Mouse (Mus musculus) spleen, embryonic (tissue): ENCODE data around the gene Teddm2.

Experiments
- CTCF ChIA-PET: fragments of 350-600 bp; sonication (Branson Sonifier 250); formaldehyde crosslinking; loops from one replicate; lab custom pipeline; 2022; lab: Charles Lee

Gene Teddm2

GRCm38 (mm10) chr1:153899731-153900380 lies at the start of gene Teddm2, which contains the start of gene Glul:
TSS of gene Teddm2 (minus strand) at chr1:153900228.
TSS of gene Glul (plus strand) at chr1:153899944.
- CTCF ChIA-PET, result interaction anchor here (0.6 kb wide), 1 partner anchor 218 kb away, joined by 3 read pairs; no protein-coding TSS in a partner anchor

- CTCF ChIA-PET, result no interaction called here
Observed at GRCm38 (mm10) chr1:153947837-153948236, 47.8 kb upstream of the Teddm2 start.

- CTCF ChIA-PET, result no interaction called here
Observed at GRCm38 (mm10) chr1:153946971-153947370, 46.9 kb upstream of the Teddm2 start.

- CTCF ChIA-PET, result no interaction called here
Observed at GRCm38 (mm10) chr1:153945181-153945580, 45.2 kb upstream of the Teddm2 start.

- CTCF ChIA-PET, result no interaction called here
Observed at GRCm38 (mm10) chr1:153940986-153941385, 41.0 kb upstream of the Teddm2 start.

GRCm38 (mm10) chr1:153937025-153937424 lies 37.0 kb upstream of the Teddm2 start:
- CTCF ChIA-PET, result interaction anchor here (0.6 kb wide), 1 partner anchor 51 kb away, joined by 3 read pairs; no protein-coding TSS in a partner anchor

GRCm38 (mm10) chr1:153935844-153936380 lies 35.9 kb upstream of the Teddm2 start:
- CTCF ChIA-PET, result interaction anchor here (0.6 kb wide), 1 partner anchor 76 kb away, joined by 3 read pairs; no protein-coding TSS in a partner anchor

- CTCF ChIA-PET, result no interaction called here
Observed at GRCm38 (mm10) chr1:153933772-153934171, 33.7 kb upstream of the Teddm2 start.

- CTCF ChIA-PET, result no interaction called here
Observed at GRCm38 (mm10) chr1:153930431-153930830, 30.4 kb upstream of the Teddm2 start.

GRCm38 (mm10) chr1:153924395-153925385 lies 24.7 kb upstream of the Teddm2 start:
- CTCF ChIA-PET, result no interaction called here

- CTCF ChIA-PET, result no interaction called here
Observed at GRCm38 (mm10) chr1:153922571-153923021, 22.6 kb upstream of the Teddm2 start.

- CTCF ChIA-PET, result no interaction called here
Observed at GRCm38 (mm10) chr1:153921642-153922041, 21.6 kb upstream of the Teddm2 start.

- CTCF ChIA-PET, result no interaction called here
Observed at GRCm38 (mm10) chr1:153918521-153919206, 18.6 kb upstream of the Teddm2 start.

- CTCF ChIA-PET, result no interaction called here
Observed at GRCm38 (mm10) chr1:153913869-153914268, 13.8 kb upstream of the Teddm2 start.

GRCm38 (mm10) chr1:153911276-153911795 lies 11.3 kb upstream of the Teddm2 start:
- CTCF ChIA-PET, result no interaction called here

GRCm38 (mm10) chr1:153910423-153910822 lies 10.4 kb upstream of the Teddm2 start:
- CTCF ChIA-PET, result interaction anchor here (0.6 kb wide), 1 partner anchor 1636 kb away, joined by 4 read pairs; no protein-coding TSS in a partner anchor

- CTCF ChIA-PET, result interaction anchor here (0.6 kb wide), 1 partner anchor 1636 kb away, joined by 4 read pairs; no protein-coding TSS in a partner anchor
Observed at GRCm38 (mm10) chr1:153909963-153910291, 9.9 kb upstream of the Teddm2 start.

- CTCF ChIA-PET, result no interaction called here
Observed at GRCm38 (mm10) chr1:153909213-153909962, 9.4 kb upstream of the Teddm2 start.

- CTCF ChIA-PET, result no interaction called here
Observed at GRCm38 (mm10) chr1:153908741-153909140, 8.7 kb upstream of the Teddm2 start.

- CTCF ChIA-PET, result no interaction called here
Observed at GRCm38 (mm10) chr1:153908208-153908607, 8.2 kb upstream of the Teddm2 start.
